Mouse (Mus musculus) cortical plate, adult 2 months (tissue): ENCODE data around the gene Twf2. TPM values are rescaled to one million over a fixed set of nuclear protein-coding genes. Genes with fewer than 3 reads are reported as not detected.
A peak's percentile ranks its signal among the peaks of the same experiment; 100 is the strongest.

Source experiments
- H3K27ac ChIP-seq: fragments of 200-500 bp; 2 replicates; pipeline ENCODE4 v1.5.1; 2012; ENCODE audit warnings: low read length, control low read depth, inconsistent platforms; ENCODE audit not compliant: insufficient read depth
- H3K4me1 ChIP-seq: fragments of 200-500 bp; 2 replicates; pipeline ENCODE4 v1.6.1; 2011; ENCODE audit warnings: low read length; ENCODE audit not compliant: control insufficient read depth, insufficient read depth
- H3K4me3 ChIP-seq: fragments of 200-500 bp; 2 replicates; pipeline ENCODE4 v1.5.1; 2011; ENCODE audit warnings: mild to moderate bottlenecking, low read length, control low read depth; ENCODE audit not compliant: insufficient read depth
- CTCF ChIP-seq: fragments of 200-500 bp; IDR thresholded peaks from 2 replicates; pipeline ENCODE4 v1.5.1; 2011; ENCODE audit warnings: mild to moderate bottlenecking, control low read depth, low read length; ENCODE audit not compliant: insufficient read depth; ENCODE audit errors: extremely low read depth
- POLR2A ChIP-seq: fragments of 200-500 bp; IDR thresholded peaks from 2 replicates; pipeline ENCODE4 v1.6.1; 2011; ENCODE audit warnings: mild to moderate bottlenecking, low read length, control low read depth; ENCODE audit not compliant: insufficient read depth; ENCODE audit errors: extremely low read depth
- polyA plus RNA-seq: library from polyadenylated mRNA; depleted of rRNA; stranded (reverse); fragments of >200 nt; gene quantifications from 2 replicates; pipeline ENCODE4 v1.2.3, GENCODE M21; 2012

Gene Twf2
- polyA plus RNA-seq, 1 experiment, result 97.3 TPM

DNA sequence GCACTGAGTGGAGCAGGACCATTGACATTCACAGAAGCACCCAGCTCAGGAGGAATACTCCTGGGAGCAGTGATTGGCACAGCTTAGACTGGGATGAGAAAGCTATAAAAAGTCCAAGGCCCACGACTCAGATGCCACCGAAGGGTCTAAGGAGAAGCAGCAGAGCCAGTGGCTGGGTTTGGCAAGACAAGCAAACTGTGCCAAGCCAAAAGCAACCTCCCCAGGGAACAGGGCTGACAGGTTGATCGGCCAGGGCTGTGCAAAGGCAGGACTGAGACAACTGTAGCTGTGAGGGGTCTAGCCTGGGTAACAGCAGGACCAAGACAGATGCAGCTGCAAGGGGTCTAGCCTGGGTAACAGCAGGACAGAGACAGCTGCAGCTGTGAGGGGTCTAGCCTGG lies 30.0 kb downstream of the Twf2 start:
- H3K4me1 ChIP-seq, result peaks cover 1% of the 10 kb centered on the region; the same call in 1 of the 2 replicates
- H3K4me3 ChIP-seq, result no peak overlapping the region
- no peak overlapping the region for H3K27ac ChIP-seq
- TF ChIP-seq CTCF, result no peak
- TF ChIP-seq POLR2A, result no peak

DNA sequence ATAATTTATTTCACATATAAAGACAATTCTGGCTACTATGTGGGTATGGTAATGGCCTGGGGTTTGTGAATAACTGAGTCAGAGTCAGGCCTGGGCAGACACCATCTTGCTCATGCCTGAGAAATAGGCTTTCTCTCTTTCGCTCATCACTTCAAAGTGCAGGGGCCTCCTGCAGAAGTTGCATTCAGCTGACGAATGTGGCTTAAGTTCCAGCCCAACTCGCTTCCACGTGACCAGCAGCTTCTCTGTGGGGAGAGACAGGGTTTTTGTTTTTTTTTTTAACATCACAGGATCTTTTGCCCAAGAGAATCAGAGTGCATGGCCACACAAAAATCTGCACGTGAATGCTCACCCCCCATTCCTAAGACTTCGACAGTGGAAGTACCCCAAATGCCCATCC lies 31.0 kb downstream of the Twf2 start:
- Histone ChIP-seq H3K4me3 (no peak overlapping the region), H3K4me1 (peaks cover 1% of the 10 kb centered on the region; the same call in 1 of the 2 replicates), H3K27ac (no peak overlapping the region)
- TF ChIP-seq POLR2A, result no peak
- TF ChIP-seq CTCF, result no peak

DNA sequence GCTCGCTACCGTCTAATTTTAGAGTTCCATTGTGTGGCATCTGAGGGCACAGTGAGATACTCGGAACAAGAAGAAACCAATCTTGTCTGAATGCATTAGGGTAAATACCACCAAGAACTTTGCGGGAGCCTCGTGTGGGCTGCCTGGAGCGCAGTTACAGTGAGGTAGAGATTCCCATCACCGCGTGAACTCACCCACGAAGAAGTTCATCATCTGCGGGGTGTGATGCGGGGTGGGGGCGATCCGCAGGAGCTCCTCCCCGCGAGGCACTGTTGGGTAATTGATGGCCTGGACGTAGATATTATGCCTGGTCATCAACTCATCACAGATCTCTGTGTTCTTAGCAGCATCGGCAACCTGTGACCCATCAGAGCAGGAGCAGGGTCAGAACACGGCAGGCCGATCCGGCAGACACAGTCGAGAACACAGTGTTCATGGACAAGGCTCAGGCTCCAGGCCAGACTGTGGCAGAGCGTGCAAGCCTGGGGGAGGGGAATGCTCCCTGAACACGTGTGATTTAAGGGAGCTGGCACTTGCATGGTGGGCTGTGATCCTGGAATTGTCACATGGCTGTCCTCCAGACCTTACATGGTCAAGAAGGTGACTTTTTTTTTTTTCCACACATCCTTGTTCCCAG lies 32.4 kb downstream of the Twf2 start:
- no peak for TF ChIP-seq CTCF
- no peak for TF ChIP-seq POLR2A
- no peak overlapping the region for H3K4me3 ChIP-seq
- H3K4me1 ChIP-seq, result peaks cover 1% of the 10 kb centered on the region; the same call in 1 of the 2 replicates
- no peak overlapping the region for H3K27ac ChIP-seq

DNA sequence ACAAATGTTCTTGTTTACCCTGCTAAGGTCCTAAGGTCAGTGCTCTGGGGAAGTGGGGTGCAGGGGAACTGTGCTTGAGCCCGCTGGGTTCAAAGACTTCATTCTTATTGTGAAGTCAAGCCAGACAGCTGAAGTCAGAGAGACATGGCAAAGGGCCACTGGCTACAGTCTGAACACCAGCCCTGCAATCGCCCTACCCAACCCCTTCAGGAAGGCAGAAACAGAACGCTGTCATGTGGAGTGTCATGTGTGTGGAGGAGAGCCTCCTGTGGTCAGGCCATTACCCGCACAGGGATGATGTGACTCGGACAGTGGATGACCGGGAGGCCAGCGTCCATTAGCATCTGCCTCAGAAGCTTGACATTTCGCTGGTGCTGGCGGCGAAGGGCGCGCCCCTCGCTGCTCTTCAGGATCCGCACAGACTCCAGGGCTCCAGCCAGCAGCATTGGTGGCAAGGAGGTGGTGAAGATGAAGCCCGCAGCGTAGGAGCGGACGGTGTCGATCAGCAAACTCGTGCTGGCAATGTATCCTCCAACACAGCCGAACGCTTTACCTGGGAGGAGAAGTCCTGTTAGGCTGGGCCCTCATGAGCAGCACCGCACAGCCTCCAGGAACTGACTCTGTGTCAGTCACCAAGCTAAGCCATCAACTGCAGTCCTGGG lies 33.4 kb downstream of the Twf2 start:
- TF ChIP-seq POLR2A (no peak), CTCF (no peak)
- H3K4me3 ChIP-seq, result no peak overlapping the region
- peak overlapping the region; percentile 82 for H3K27ac ChIP-seq
- H3K4me1 ChIP-seq, result no peaks in the 10 kb centered on the region; the same call in 1 of the 2 replicates

DNA sequence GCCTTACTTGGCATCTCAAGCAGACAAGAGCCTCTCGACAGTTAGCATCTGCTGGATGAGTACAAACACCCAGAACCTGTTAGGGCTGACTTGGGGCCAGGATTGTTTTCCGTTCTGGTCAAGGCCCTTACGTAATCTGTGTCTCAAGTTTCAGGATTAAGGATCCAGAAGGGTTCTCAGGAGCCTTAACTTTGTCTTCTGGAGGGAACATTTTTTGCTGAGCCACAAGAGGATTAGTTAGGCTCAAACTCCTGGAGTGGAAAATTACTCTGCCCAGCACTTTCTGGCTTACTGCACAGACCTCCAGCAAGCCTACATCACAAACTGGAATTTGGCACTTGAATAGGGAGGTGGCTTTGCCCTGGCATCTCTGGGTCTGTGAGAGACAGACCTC lies 33.9 kb downstream of the Twf2 start:
- TF ChIP-seq CTCF, result no peak
- no peak for TF ChIP-seq POLR2A
- Histone ChIP-seq H3K27ac (peak overlapping the region; percentile 82), H3K4me3 (no peak overlapping the region), H3K4me1 (no peaks in the 10 kb centered on the region; the same call in 1 of the 2 replicates)

DNA sequence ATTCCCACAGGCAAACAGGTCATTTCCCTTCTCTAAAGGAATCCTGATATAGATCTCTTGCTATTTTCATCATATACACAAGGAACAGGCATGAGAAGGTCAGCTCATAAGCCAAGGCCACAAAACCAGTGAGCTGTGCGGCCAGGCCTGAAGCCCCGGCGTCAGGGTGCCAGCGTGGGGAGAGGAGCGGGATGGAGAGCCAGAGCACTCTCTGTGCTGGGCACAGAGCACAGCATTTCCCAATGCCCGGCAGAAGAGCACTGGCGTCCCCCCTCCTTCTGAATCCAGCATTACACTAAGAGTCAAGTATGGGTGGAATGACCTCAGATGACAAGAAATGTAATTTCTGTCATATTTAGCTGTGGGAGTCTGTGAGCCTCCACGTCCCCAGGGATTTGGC lies 34.5 kb downstream of the Twf2 start:
- no peak overlapping the region for H3K4me3 ChIP-seq
- H3K4me1 ChIP-seq, result no peaks in the 10 kb centered on the region; the same call in 1 of the 2 replicates
- TF ChIP-seq POLR2A (no peak), CTCF (no peak)
- H3K27ac ChIP-seq, result no peak overlapping the region

DNA sequence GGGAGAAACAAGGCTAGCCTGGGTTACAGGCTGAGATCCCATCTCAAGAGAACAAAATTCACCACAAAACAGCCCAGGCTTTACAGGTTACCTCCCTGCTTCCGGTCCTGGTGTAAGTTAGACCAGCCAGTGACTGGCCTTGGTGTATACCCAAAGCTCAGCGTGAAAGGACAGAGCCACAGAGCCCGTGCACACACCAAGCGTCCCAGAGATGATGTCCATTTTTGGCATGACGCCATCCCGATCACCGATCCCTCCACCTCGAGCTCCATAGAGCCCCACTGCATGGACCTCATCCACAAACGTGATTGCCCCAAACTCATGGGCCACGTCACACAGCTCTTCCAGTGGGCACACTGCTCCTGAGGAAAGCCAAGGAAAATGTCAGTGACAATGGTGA lies 35.0 kb downstream of the Twf2 start:
- no peak overlapping the region for H3K4me3 ChIP-seq

DNA sequence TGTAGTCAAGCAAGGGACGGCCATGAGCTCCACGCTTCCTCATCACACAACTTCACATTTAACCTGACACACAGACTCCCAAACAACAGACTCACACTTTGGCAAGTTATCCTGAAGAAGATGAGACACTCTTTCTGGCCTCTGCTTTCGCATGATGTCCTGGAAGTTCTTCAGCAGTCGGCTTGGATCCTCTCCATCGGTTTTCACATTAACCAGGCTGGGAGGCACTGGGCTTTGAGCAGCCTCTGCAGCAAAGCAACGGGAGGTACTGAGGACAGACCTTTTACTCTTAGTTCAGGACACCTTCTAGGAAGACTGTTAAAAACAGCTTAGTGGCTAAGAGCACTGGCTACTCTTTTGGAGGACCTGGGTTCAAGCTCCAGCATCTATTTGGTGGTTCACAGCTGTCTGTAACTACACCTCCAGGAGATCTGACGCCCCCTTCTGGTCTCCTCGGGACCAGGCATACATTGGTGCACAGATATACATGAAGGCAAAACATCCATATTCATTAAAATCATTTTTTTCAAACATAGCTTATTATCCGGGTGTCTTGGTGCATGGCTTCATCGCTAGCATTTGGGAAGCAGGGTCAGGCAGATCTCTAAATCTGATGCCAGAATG lies 38.7 kb downstream of the Twf2 start:
- Histone ChIP-seq H3K27ac (no peak overlapping the region), H3K4me3 (no peak overlapping the region), H3K4me1 (0 out of 2 replicates have a peak, but pooled peaks cover 2% of the 10 kb centered on the region)
- TF ChIP-seq POLR2A (no peak), CTCF (no peak)

More for the DNA sequence above, 35.0 kb downstream of the Twf2 start:
- peaks cover 1% of the 10 kb centered on the region; the same call in 1 of the 2 replicates for H3K4me1 ChIP-seq
- no peak for TF ChIP-seq POLR2A
- TF ChIP-seq CTCF, result no peak
- H3K27ac ChIP-seq, result no peak overlapping the region

DNA sequence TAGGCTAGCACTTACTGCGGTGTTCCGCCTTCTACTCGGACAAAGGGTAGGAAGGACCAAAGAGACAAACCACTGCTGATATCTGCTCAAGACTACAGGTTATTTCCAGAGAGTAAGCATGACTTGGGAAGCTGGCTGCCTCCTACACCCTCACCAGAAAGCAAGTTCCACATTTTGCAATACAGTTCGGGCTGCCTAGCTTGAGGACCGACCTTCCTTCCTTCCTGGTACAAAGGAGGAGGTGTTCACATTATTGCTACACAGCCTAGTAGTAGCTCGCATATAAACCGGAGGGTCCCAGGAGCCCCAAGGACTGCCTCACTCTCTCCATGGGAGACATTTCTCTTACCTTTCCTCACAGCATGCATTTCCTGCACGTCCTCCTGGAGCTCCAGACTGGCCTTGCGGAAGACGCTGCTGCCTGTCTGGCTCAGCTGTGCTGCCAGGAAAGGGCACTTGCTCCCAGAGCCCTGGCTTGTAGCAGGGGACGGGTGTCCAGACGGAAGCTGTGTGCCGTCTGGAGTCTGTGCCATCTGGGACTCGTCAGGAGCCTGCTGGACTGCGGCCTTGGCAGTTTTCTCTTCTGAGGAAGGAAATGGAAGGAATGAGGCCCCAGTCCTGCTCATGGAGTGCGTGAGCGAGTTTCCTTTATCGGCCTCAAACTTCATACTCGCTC lies 40.0 kb downstream of the Twf2 start:
- no peak for TF ChIP-seq CTCF
- TF ChIP-seq POLR2A, result no peak
- H3K27ac ChIP-seq, result peak overlapping the region; percentile 74; the same call in 1 of the 2 replicates
- H3K4me3 ChIP-seq, result no peak overlapping the region
- 0 out of 2 replicates have a peak, but pooled peaks cover 2% of the 10 kb centered on the region for H3K4me1 ChIP-seq

DNA sequence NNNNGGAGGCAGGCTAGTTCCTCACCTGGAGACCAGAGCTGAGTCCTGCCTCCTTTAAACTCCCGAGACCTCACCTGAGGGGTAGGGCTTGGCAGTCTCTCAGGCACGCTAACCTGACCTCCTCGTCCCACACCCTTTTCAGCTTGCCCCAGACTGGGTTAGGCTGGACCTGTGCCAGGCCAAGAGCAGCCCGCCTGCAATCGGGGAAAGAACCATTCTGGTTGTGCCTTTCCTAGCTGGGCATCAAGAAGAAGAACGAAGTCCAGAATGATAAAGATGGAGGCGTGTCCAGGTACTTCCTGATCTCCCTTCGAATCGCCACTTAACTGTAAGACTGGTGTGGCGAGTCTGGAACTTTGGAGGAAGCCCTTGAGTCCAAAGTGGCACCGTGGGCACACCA lies 46.6 kb downstream of the Twf2 start:
- TF ChIP-seq POLR2A (no peak), CTCF (no peak)
- Histone ChIP-seq H3K4me1 (no peaks in the 10 kb centered on the region), H3K27ac (peak overlapping the region; percentile 18; the same call in 1 of the 2 replicates), H3K4me3 (no peak overlapping the region)
